Mouse (Mus musculus): ENCODE results near the gene Klf8.

- TF ChIP-seq ZC3H11A (IDR thresholded peaks at IDR 0.05; ENCODE audit: borderline replicate concordance, low read depth, low read length), result no peak
- TF ChIP-seq ZNF384 (IDR thresholded peaks at IDR 0.05; ENCODE audit: low read depth, low read length), result no peak
Observed at GRCm38 (mm10) chrX:153237920-153238504, 746 bp downstream of the Klf8 start.
